Mouse (Mus musculus) spleen, adult 2 months (tissue): ENCODE results near the gene Agbl1. TPM values are rescaled to one million over a fixed set of nuclear protein-coding genes. Genes with fewer than 3 reads are reported as not detected.

ENCODE experiments used
- DNase-seq, 2 experiments: peaks; one replicate each; pipeline versions ENCODE4 v3.0.0 to v3.0.0-alpha.2; 2012 to 2021; ENCODE audit warnings: low spot score in 2 of 2, low read depth in 1 of 2
- H3K27ac ChIP-seq: fragments of 200-500 bp; 2 replicates; pipeline ENCODE4 v1.5.1; 2012; ENCODE audit warnings: low read length, inconsistent platforms; ENCODE audit not compliant: insufficient read depth
- H3K27me3 ChIP-seq: fragments of 200-500 bp; 2 replicates; pipeline ENCODE4 v1.6.1; 2012; ENCODE audit warnings: mild to moderate bottlenecking, moderate library complexity, low read length, inconsistent platforms; ENCODE audit not compliant: control insufficient read depth, insufficient read depth
- H3K36me3 ChIP-seq: fragments of 200-500 bp; 2 replicates; pipeline ENCODE4 v1.6.1; 2012; ENCODE audit warnings: mild to moderate bottlenecking, low read length, inconsistent platforms; ENCODE audit not compliant: control insufficient read depth, insufficient read depth
- H3K4me1 ChIP-seq: fragments of 200-500 bp; 2 replicates; pipeline ENCODE4 v1.6.1; 2011; ENCODE audit warnings: inconsistent platforms; ENCODE audit not compliant: control insufficient read depth, insufficient read depth, insufficient read length
- H3K4me3 ChIP-seq: fragments of 200-500 bp; 2 replicates; pipeline ENCODE4 v1.5.1; 2011; ENCODE audit warnings: mild to moderate bottlenecking, inconsistent platforms; ENCODE audit not compliant: insufficient read depth, insufficient read length; ENCODE audit errors: extremely low read depth
- CTCF ChIP-seq: fragments of 200-500 bp; IDR thresholded peaks from 2 replicates; pipeline ENCODE4 v1.5.1; 2011; ENCODE audit warnings: mild to moderate bottlenecking, inconsistent platforms; ENCODE audit not compliant: insufficient read depth, insufficient read length, insufficient replicate concordance; ENCODE audit errors: extremely low read depth
- POLR2A ChIP-seq: fragments of 200-500 bp; IDR thresholded peaks from 2 replicates; pipeline ENCODE4 v1.6.1; 2011; ENCODE audit warnings: low read depth, low read length, inconsistent platforms
- WGBS: fragments of 180-500 bp; shearing (Covaris S2); methylation state at CpG from one replicate; pipeline ENCODE4 v1.1.7; 2018; 5-methylcytosine and 5-hydroxymethylcytosine counted together
- polyA plus RNA-seq: library from polyadenylated mRNA; depleted of rRNA; stranded (reverse); fragments of >200 nt; gene quantifications from 2 replicates; pipeline ENCODE4 v1.2.3, GENCODE M21; 2012

Gene Agbl1
- polyA plus RNA-seq, 1 experiment, result 0.08 TPM

DNA sequence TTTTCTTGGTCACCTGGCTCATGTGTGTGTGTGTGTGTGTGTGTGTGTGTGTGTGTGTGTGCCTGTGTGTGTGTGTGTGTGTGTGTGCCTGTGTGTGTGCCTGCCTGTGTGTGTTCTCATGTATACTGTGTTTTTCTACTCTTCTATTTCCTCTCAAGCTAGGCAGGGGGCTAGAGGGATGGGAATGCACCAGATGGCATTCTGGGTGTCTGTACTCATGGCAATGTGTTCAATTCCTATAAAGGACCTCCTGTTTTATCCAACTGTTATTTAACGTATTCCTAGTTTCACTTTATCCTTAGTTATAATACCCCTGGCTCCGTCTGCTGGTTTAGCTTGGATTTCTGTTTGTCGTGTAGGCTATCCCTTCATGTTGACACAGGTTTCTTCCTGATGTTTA is 149.8 kb downstream of the Agbl1 start:
- 90% methylated on average over 3 of the region's 3 CpGs for WGBS
- H3K4me3 ChIP-seq, result no peak overlapping the region
- no peaks in the 10 kb centered on the region for H3K4me1 ChIP-seq

DNA sequence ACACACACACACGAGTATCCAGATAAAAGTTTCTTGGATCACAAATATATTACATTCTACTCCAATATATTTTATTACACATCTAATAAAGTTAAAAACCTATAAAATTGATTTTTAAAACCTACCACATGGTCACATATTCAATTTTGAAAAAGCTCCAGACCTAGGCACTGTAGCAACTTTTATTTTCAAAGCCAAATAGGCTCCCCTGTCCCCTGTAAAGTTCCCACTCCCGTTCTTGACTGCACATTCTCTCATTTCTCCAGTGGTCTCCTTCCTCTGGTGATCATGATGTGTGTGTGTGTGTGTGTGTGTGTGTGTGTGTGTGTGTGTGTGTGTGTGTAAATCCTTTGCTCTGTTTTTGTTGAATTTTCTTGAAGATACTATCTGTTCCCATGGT is 152.3 kb downstream of the Agbl1 start:
- no peaks in the 10 kb centered on the region for H3K27me3 ChIP-seq
- no peaks in the 10 kb centered on the region for H3K4me1 ChIP-seq
- DNase-seq, result no peak
- no peak overlapping the region for H3K4me3 ChIP-seq
- no peak overlapping the region for H3K27ac ChIP-seq
- 76% methylated on average over 2 of the region's 2 CpGs for WGBS
- no peaks in the 10 kb centered on the region for H3K36me3 ChIP-seq
- TF ChIP-seq CTCF (no peak), POLR2A (no peak)

More for the DNA sequence above, 149.8 kb downstream of the Agbl1 start:
- H3K27ac ChIP-seq, result no peak overlapping the region
- H3K36me3 ChIP-seq, result no peaks in the 10 kb centered on the region
- no peaks in the 10 kb centered on the region for H3K27me3 ChIP-seq
- TF ChIP-seq CTCF, result no peak
- DNase-seq, result no peak

DNA sequence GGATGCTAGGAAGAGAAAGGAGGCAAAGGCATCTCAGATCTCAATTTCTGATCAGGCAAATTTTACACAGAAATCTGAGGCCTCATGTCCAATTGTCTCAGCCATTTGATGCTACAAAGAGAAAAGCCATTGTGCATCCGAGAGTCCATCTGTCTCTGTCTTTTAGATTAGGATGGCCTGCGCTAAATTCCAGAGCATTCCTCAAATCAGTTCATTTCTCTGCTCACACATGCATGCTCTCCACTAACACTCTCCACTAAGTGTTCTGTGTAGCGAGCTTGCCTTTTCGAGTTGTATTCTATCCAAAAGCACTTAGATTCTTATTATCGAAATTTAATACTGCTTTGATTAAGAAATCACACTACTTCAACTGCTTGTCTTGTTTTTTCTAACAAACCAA is 159.6 kb downstream of the Agbl1 start:
- no peak for TF ChIP-seq POLR2A
- no peak for TF ChIP-seq CTCF
- no peak overlapping the region for H3K4me3 ChIP-seq
- no peak overlapping the region for H3K27ac ChIP-seq
- DNase-seq, result no peak
- WGBS, result 87% methylated on average over 5 of the region's 5 CpGs
- H3K36me3 ChIP-seq, result no peaks in the 10 kb centered on the region
- no peaks in the 10 kb centered on the region for H3K27me3 ChIP-seq
- no peaks in the 10 kb centered on the region for H3K4me1 ChIP-seq

DNA sequence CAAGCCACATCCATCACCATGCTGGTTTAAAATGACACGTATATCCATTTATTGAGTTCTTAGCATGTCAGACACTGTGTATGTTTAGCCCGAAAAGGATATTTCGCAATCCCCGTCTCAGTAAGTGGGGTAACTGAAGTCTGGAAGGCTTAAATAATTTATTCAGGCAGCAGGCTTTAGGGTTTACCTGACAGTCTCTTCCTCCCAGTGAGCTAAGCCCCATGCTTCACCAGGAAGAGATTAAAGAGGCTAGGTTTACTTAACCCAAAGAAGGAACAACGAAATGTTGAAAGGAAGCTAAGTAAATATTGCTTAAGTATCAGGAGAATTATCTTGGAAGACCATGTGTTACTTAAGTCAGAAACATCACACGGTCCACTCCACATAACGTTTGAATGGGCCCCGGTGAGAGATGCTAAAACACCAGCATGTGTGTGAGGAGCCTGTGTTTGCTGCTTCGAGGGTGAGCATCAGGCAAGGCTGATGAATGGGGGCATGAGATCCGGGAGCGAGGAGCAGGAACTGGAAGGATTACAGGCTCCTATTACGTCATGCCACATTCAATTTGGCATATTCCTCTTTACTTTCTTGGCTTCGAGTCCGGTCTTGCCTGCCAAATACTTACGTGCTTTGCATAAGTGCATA is 162.7 kb downstream of the Agbl1 start:
- no peak for DNase-seq
- no peak for TF ChIP-seq CTCF
- no peak for TF ChIP-seq POLR2A
- Histone ChIP-seq H3K36me3 (no peaks in the 10 kb centered on the region), H3K4me1 (peaks cover 2% of the 10 kb centered on the region; the same call in 1 of the 2 replicates), H3K27me3 (no peaks in the 10 kb centered on the region), H3K4me3 (no peak overlapping the region), H3K27ac (no peak overlapping the region)
- 21% methylated on average over 15 of the region's 15 CpGs for WGBS

DNA sequence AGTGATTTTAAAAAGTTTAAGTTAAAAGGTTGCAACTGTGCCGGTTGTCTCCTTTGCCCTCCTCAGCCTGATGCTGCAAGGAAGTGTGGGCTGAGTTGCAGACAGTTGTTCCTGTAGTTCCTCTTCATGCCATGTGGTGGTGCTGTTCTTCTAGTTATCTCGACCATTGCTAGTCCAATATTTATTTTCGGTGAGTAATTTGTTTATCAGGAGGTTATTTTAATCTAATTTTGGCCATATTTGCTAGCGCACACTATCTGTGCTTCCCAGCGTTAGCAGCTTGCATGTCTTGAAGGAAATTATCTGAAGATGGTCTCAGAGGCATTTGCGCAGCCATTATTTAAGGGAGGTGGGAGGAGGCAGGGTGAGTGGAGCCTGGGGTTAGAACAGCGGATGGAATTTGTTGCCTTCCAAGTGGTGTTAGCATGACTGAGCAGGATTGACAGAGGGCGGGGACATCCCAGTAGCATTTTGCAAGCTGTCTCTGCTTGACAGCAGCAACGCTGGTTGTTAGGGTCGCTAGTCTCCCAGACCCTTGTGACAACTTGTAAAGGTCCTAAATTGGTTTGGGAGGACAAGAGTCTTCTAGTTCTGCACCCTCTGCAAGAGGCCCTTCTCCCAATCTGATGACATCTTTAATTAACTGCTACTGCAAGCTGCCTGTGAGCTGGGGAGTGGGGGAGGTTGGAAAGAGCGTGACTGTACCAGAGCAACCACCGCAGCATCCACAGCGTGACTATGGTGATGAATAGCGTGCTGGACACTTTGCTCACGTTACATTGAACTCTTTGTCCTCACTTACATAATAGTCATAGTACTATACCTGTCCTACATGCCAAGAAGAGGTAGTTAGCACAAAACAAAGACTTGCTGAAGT is 163.5 kb downstream of the Agbl1 start:
- no peaks in the 10 kb centered on the region for H3K27me3 ChIP-seq
- no peak overlapping the region; the same call in 1 of the 2 replicates for H3K4me3 ChIP-seq
- no peaks in the 10 kb centered on the region for H3K36me3 ChIP-seq
- no peak overlapping the region for H3K27ac ChIP-seq
- peaks cover 2% of the 10 kb centered on the region; the same call in 1 of the 2 replicates for H3K4me1 ChIP-seq
- WGBS, result 33% methylated on average over 15 of the region's 15 CpGs
- peak; percentile 7 to 60 for DNase-seq
- TF ChIP-seq CTCF, result peak; percentile 28; the same call in 1 of the 2 replicates
- TF ChIP-seq POLR2A, result no peak

DNA sequence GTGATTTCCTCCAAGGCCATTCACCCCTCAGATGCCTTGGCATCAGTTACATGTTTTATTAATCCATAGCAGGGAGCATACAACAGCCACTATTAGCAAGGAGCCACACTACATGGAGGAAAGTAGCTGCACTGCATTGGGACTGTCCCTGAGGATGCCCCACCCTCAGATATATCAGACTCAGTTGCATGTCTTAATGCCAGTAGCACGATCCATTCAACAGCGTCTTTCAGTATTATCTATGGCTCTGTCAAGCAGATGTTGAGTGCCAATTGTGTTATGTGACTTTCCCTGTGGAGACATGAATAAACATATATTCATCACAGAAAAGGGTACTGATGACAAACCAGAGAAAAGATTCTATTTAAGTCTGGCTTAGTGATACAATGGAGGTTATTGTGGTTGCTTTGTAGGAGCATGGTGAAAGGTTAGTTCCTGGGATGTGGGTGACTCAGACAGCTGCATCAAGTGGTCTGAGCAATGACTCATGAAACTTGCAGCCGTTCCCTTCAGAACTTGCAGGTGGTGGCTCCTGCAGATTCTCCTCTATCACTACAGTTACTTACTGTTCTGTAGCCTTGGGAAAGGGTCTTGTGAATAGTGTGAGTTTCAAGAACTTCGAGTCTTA is 178.4 kb downstream of the Agbl1 start:
- peaks cover 4% of the 10 kb centered on the region; the same call in 1 of the 2 replicates for H3K4me1 ChIP-seq
- H3K27me3 ChIP-seq, result no peaks in the 10 kb centered on the region
- H3K27ac ChIP-seq, result no peak overlapping the region
- H3K4me3 ChIP-seq, result no peak overlapping the region
- DNase-seq, result no peak
- 51% methylated on average over 4 of the region's 4 CpGs for WGBS
- no peak for TF ChIP-seq CTCF
- no peak for TF ChIP-seq POLR2A
- no peaks in the 10 kb centered on the region for H3K36me3 ChIP-seq
